15 mouse cellular contexts compared by ENCODE assay signal in genomic region chr14:40275331-40275730, GRCm38 (mm10).
DNase-seq lines count a peak whose midpoint lies in the region; ATAC-seq lines count a peak whose summit lies in the region.
"Had no signal": no experiment of that assay in that cellular context is flagged by ENCODE, and none has a peak within 500 bp of the region (broad histone marks: within the 10 kb centered on the region; RNA-seq: fewer than 3 reads in every experiment).

No protein-coding gene starts in this region.

- ATAC-seq in hindbrain, embryonic 14.5 days (ENCODE audit: low FRiP score), result no peak
- ATAC-seq in midbrain, embryonic 13.5 days, result 0 out of 2 replicates have a peak, but pooled peaks have one; percentile 58
- no peak for ATAC-seq in midbrain, embryonic 15.5 days (replicated peaks)
- peak; percentile 85 for ATAC-seq in forebrain, embryonic 15.5 days (replicated peaks)

- DNase-seq in hindbrain, embryonic 14.5 days (ENCODE audit: low spot score), result peak; percentile 55
- DNase-seq in hindbrain, embryonic 10.5 days (ENCODE audit: low spot score), result no peak
- DNase-seq in urinary bladder, postnatal 36 days (ENCODE audit: low spot score in 2 of 2), result no peak
- no peak for DNase-seq in kidney, adult 18-20 months
- DNase-seq: adrenal gland, postnatal 14 days; cerebellum, adult 11 months; lung, postnatal 10 days had no signal

- no peak overlapping the region for H3K9ac ChIP-seq in hindbrain, embryonic 14.5 days
- no peak overlapping the region for H3K9ac ChIP-seq in midbrain, embryonic 13.5 days (replicated peaks)
- H3K9ac ChIP-seq in midbrain, embryonic 15.5 days, result no peak overlapping the region
- no peak overlapping the region for H3K9ac ChIP-seq in forebrain, embryonic 15.5 days (replicated peaks)
- H3K9ac ChIP-seq: embryonic facial prominence, embryonic 13.5 days; heart, embryonic 12.5 days; limb, embryonic 15.5 days; neural tube, embryonic 15.5 days had no signal

- H3K27ac ChIP-seq in hindbrain, embryonic 14.5 days, result no peak overlapping the region
- no peak overlapping the region for H3K27ac ChIP-seq in hindbrain, embryonic 10.5 days
- no peak overlapping the region for H3K27ac ChIP-seq in midbrain, embryonic 13.5 days
- no peak overlapping the region for H3K27ac ChIP-seq in midbrain, embryonic 15.5 days
- no peak overlapping the region for H3K27ac ChIP-seq in forebrain, embryonic 15.5 days (replicated peaks)
- H3K27ac ChIP-seq: embryonic facial prominence, embryonic 13.5 days; limb, embryonic 15.5 days; neural tube, embryonic 15.5 days had no signal

- H3K4me3 ChIP-seq in hindbrain, embryonic 14.5 days (replicated peaks; ENCODE audit: low read length), result no peak overlapping the region
- no peak overlapping the region for H3K4me3 ChIP-seq in hindbrain, embryonic 10.5 days
- H3K4me3 ChIP-seq in midbrain, embryonic 13.5 days (replicated peaks), result no peak overlapping the region
- H3K4me3 ChIP-seq in midbrain, embryonic 15.5 days, result no peak overlapping the region
- H3K4me3 ChIP-seq in forebrain, embryonic 15.5 days, result no peak overlapping the region
- H3K4me3 ChIP-seq: embryonic facial prominence, embryonic 13.5 days; heart, embryonic 12.5 days; limb, embryonic 15.5 days; neural tube, embryonic 15.5 days had no signal

- H3K4me1 ChIP-seq in hindbrain, embryonic 14.5 days (replicated peaks; ENCODE audit: control insufficient read depth, insufficient read depth, low read length), result no peaks in the 10 kb centered on the region
- H3K4me1 ChIP-seq in hindbrain, embryonic 10.5 days (replicated peaks), result no peaks in the 10 kb centered on the region
- no peaks in the 10 kb centered on the region for H3K4me1 ChIP-seq in midbrain, embryonic 13.5 days (replicated peaks)
- H3K4me1 ChIP-seq in midbrain, embryonic 15.5 days, result no peaks in the 10 kb centered on the region
- no peaks in the 10 kb centered on the region for H3K4me1 ChIP-seq in forebrain, embryonic 15.5 days
- H3K4me1 ChIP-seq: embryonic facial prominence, embryonic 13.5 days; heart, embryonic 12.5 days; limb, embryonic 15.5 days; neural tube, embryonic 15.5 days had no signal

- no peak overlapping the region for H3K4me2 ChIP-seq in hindbrain, embryonic 14.5 days (replicated peaks)
- H3K4me2 ChIP-seq in midbrain, embryonic 13.5 days (replicated peaks), result no peak overlapping the region
- no peak overlapping the region for H3K4me2 ChIP-seq in midbrain, embryonic 15.5 days
- no peak overlapping the region for H3K4me2 ChIP-seq in forebrain, embryonic 15.5 days (replicated peaks)
- H3K4me2 ChIP-seq: embryonic facial prominence, embryonic 13.5 days; heart, embryonic 12.5 days; limb, embryonic 15.5 days; neural tube, embryonic 15.5 days had no signal

- no peaks in the 10 kb centered on the region for H3K36me3 ChIP-seq in hindbrain, embryonic 14.5 days (replicated peaks; ENCODE audit: control insufficient read depth, insufficient read depth)
- no peaks in the 10 kb centered on the region for H3K36me3 ChIP-seq in hindbrain, embryonic 10.5 days
- no peaks in the 10 kb centered on the region for H3K36me3 ChIP-seq in midbrain, embryonic 13.5 days
- no peaks in the 10 kb centered on the region for H3K36me3 ChIP-seq in midbrain, embryonic 15.5 days (replicated peaks)
- H3K36me3 ChIP-seq in forebrain, embryonic 15.5 days, result no peaks in the 10 kb centered on the region
- H3K36me3 ChIP-seq: embryonic facial prominence, embryonic 13.5 days; heart, embryonic 12.5 days; limb, embryonic 15.5 days; neural tube, embryonic 15.5 days had no signal

- WGBS in hindbrain, embryonic 14.5 days, result 41% methylated on average over 1 of the region's 1 CpGs
- 57% methylated on average over 1 of the region's 1 CpGs for WGBS in hindbrain, embryonic 10.5 days
- 56% methylated on average over 1 of the region's 1 CpGs for WGBS in midbrain, embryonic 13.5 days
- 35% methylated on average over 1 of the region's 1 CpGs for WGBS in midbrain, embryonic 15.5 days
- WGBS in forebrain, embryonic 15.5 days, result 23% methylated on average over 1 of the region's 1 CpGs

- no peaks in the 10 kb centered on the region for H3K27me3 ChIP-seq in hindbrain, embryonic 14.5 days (ENCODE audit: control insufficient read depth, insufficient read depth, low read length)
- no peaks in the 10 kb centered on the region for H3K27me3 ChIP-seq in hindbrain, embryonic 10.5 days (ENCODE audit: insufficient read depth, poor library complexity, severe bottlenecking)
- H3K27me3 ChIP-seq in midbrain, embryonic 13.5 days, result no peaks in the 10 kb centered on the region
- H3K27me3 ChIP-seq in midbrain, embryonic 15.5 days (replicated peaks), result no peaks in the 10 kb centered on the region
- H3K27me3 ChIP-seq in forebrain, embryonic 15.5 days, result no peaks in the 10 kb centered on the region
- H3K27me3 ChIP-seq: CH12.LX; embryonic facial prominence, embryonic 13.5 days; heart, embryonic 12.5 days; limb, embryonic 15.5 days; neural tube, embryonic 15.5 days had no signal

- no peaks in the 10 kb centered on the region for H3K9me3 ChIP-seq in hindbrain, embryonic 14.5 days (ENCODE audit: control insufficient read depth, low read length)
- H3K9me3 ChIP-seq in hindbrain, embryonic 10.5 days, result no peaks in the 10 kb centered on the region
- H3K9me3 ChIP-seq in midbrain, embryonic 13.5 days, result no peaks in the 10 kb centered on the region
- no peaks in the 10 kb centered on the region for H3K9me3 ChIP-seq in midbrain, embryonic 15.5 days
- H3K9me3 ChIP-seq in forebrain, embryonic 15.5 days, result no peaks in the 10 kb centered on the region
- H3K9me3 ChIP-seq: embryonic facial prominence, embryonic 13.5 days; heart, embryonic 12.5 days; limb, embryonic 15.5 days; neural tube, embryonic 15.5 days had no signal

Comparison
In these comparisons a context has a peak if more than half of its experiments do, and no peak if none do; other contexts are left out.
1. ATAC-seq: peak in midbrain, embryonic 13.5 days (single experiment) and forebrain, embryonic 15.5 days (single experiment); none in hindbrain, embryonic 14.5 days (single experiment) and midbrain, embryonic 15.5 days (single experiment).